Mouse (Mus musculus) kidney, embryonic 15.5 days (tissue): ENCODE measurements at regions not wholly inside any gene's neighbourhood (a gene's known extent, or its start where the extent isn't known, plus 50 kb on each side); places are given as distances from the start of the nearest gene placed in this dataset.

Experiments used
- ATAC-seq: fragments of 200-750 bp; cut with Nextera tagmentation; replicated peaks from 2 replicates; pipeline ENCODE4 v1.8.0; 2017; ENCODE audit warnings: moderate TSS enrichment; ENCODE audit not compliant: low FRiP score
- H3K27ac ChIP-seq: fragments of 300-500 bp; sonication (generic); 2 replicates; pipeline ENCODE4 v1.5.1; 2015; ENCODE audit warnings: mild to moderate bottlenecking, inconsistent platforms
- H3K27me3 ChIP-seq: fragments of 300-500 bp; sonication (generic); 2 replicates; pipeline ENCODE4 v1.6.1; 2015; ENCODE audit warnings: inconsistent platforms
- H3K36me3 ChIP-seq: fragments of 300-500 bp; sonication (generic); 2 replicates; pipeline ENCODE4 v1.6.1; 2015; ENCODE audit warnings: inconsistent platforms
- H3K4me1 ChIP-seq: fragments of 300-500 bp; sonication (generic); 2 replicates; pipeline ENCODE4 v1.6.1; 2015; ENCODE audit warnings: inconsistent platforms
- H3K4me2 ChIP-seq: fragments of 300-500 bp; sonication (generic); 2 replicates; pipeline ENCODE4 v1.6.1; 2015; ENCODE audit warnings: moderate library complexity, mild to moderate bottlenecking, inconsistent platforms
- H3K4me3 ChIP-seq: fragments of 300-500 bp; sonication (generic); replicated peaks from 2 replicates; pipeline ENCODE4 v1.5.1; 2015; ENCODE audit warnings: mild to moderate bottlenecking, inconsistent platforms
- H3K9ac ChIP-seq: fragments of 300-500 bp; sonication (generic); 2 replicates; pipeline ENCODE4 v1.6.1; 2015; ENCODE audit warnings: mild to moderate bottlenecking, inconsistent platforms
- H3K9me3 ChIP-seq: fragments of 300-500 bp; sonication (generic); replicated peaks from 2 replicates; pipeline ENCODE4 v1.6.1; 2016; ENCODE audit warnings: inconsistent platforms
- WGBS: fragments of 180-500 bp; shearing (Covaris S2); methylation state at CpG from one replicate; pipeline ENCODE4 v1.1.7; 2015; ENCODE audit warnings: mixed read lengths; 5-methylcytosine and 5-hydroxymethylcytosine counted together

GRCm38 (mm10) chr13:72370997-72371396 is 257.6 kb upstream of the Irx2 start:
- ATAC-seq: no peak
- peaks cover 53% of the 10 kb centered on the region for H3K27me3 ChIP-seq
- H3K4me1 ChIP-seq: peaks cover 8% of the 10 kb centered on the region
- no peak overlapping the region for H3K27ac ChIP-seq
- 42% methylated on average over 5 of the region's 5 CpGs for WGBS
- no peak overlapping the region for H3K4me2 ChIP-seq
- no peaks in the 10 kb centered on the region for H3K9me3 ChIP-seq
- no peak overlapping the region for H3K9ac ChIP-seq
- no peak overlapping the region for H3K4me3 ChIP-seq
- H3K36me3 ChIP-seq: no peaks in the 10 kb centered on the region

GRCm38 (mm10) chr13:72393366-72393765 is 235.3 kb upstream of the Irx2 start:
- H3K9me3 ChIP-seq: no peaks in the 10 kb centered on the region
- H3K4me2 ChIP-seq: no peak overlapping the region
- ATAC-seq: no peak
- no peaks in the 10 kb centered on the region for H3K27me3 ChIP-seq
- no peak overlapping the region for H3K9ac ChIP-seq
- no peaks in the 10 kb centered on the region for H3K36me3 ChIP-seq
- H3K4me1 ChIP-seq: no peaks in the 10 kb centered on the region
- H3K27ac ChIP-seq: no peak overlapping the region
- H3K4me3 ChIP-seq: no peak overlapping the region
- WGBS: 94% methylated on average over 2 of the region's 2 CpGs

GRCm38 (mm10) chr13:72400677-72401076 is 227.9 kb upstream of the Irx2 start:
- peak overlapping the region; percentile 28 for H3K4me2 ChIP-seq

GRCm38 (mm10) chr13:72409238-72409965 is 219.2 kb upstream of the Irx2 start:
- Histone ChIP-seq H3K9me3 (no peaks in the 10 kb centered on the region), H3K27me3 (no peaks in the 10 kb centered on the region), H3K4me2 (no peak overlapping the region), H3K27ac (no peak overlapping the region), H3K36me3 (no peaks in the 10 kb centered on the region), H3K4me1 (no peaks in the 10 kb centered on the region), H3K4me3 (no peak overlapping the region), H3K9ac (no peak overlapping the region)
- ATAC-seq: no peak
- 81% methylated on average over 11 of the region's 11 CpGs for WGBS

More at GRCm38 (mm10) chr13:72400677-72401076, 227.9 kb upstream of the Irx2 start:
- no peak overlapping the region for H3K9ac ChIP-seq
- WGBS: 9% methylated on average over 10 of the region's 10 CpGs
- peaks cover 8% of the 10 kb centered on the region for H3K4me1 ChIP-seq
- H3K27ac ChIP-seq: no peak overlapping the region
- H3K36me3 ChIP-seq: no peaks in the 10 kb centered on the region
- H3K9me3 ChIP-seq: no peaks in the 10 kb centered on the region
- H3K27me3 ChIP-seq: peaks cover 6% of the 10 kb centered on the region; the same call in 1 of the 2 replicates
- no peak overlapping the region for H3K4me3 ChIP-seq
- ATAC-seq: peak; percentile 79

- Histone ChIP-seq H3K9me3 (no peaks in the 10 kb centered on the region), H3K4me2 (no peak overlapping the region)
Measured at GRCm38 (mm10) chr13:72412656-72413055, 216.0 kb upstream of the Irx2 start.

GRCm38 (mm10) chr13:72416981-72417380 is 211.6 kb upstream of the Irx2 start:
- Histone ChIP-seq H3K9ac (no peak overlapping the region), H3K36me3 (no peaks in the 10 kb centered on the region), H3K4me3 (no peak overlapping the region), H3K4me1 (no peaks in the 10 kb centered on the region), H3K9me3 (no peaks in the 10 kb centered on the region), H3K27ac (no peak overlapping the region), H3K4me2 (no peak overlapping the region), H3K27me3 (no peaks in the 10 kb centered on the region)
- WGBS: 74% methylated on average over 2 of the region's 2 CpGs
- ATAC-seq: no peak

More at GRCm38 (mm10) chr13:72412656-72413055, 216.0 kb upstream of the Irx2 start:
- Histone ChIP-seq H3K27me3 (no peaks in the 10 kb centered on the region), H3K4me1 (no peaks in the 10 kb centered on the region), H3K4me3 (no peak overlapping the region), H3K27ac (no peak overlapping the region), H3K9ac (no peak overlapping the region), H3K36me3 (no peaks in the 10 kb centered on the region)
- 94% methylated on average over 4 of the region's 4 CpGs for WGBS
- ATAC-seq: no peak

- Histone ChIP-seq H3K36me3 (no peaks in the 10 kb centered on the region), H3K9me3 (no peaks in the 10 kb centered on the region), H3K4me3 (no peak overlapping the region), H3K9ac (no peak overlapping the region), H3K4me1 (no peaks in the 10 kb centered on the region), H3K27ac (no peak overlapping the region), H3K4me2 (no peak overlapping the region), H3K27me3 (no peaks in the 10 kb centered on the region)
- 73% methylated on average over 3 of the region's 3 CpGs for WGBS
- no peak for ATAC-seq
Measured at GRCm38 (mm10) chr13:72417816-72418215, 210.8 kb upstream of the Irx2 start.

GRCm38 (mm10) chr13:72418285-72418684 is 210.3 kb upstream of the Irx2 start:
- H3K36me3 ChIP-seq: no peaks in the 10 kb centered on the region
- H3K27me3 ChIP-seq: no peaks in the 10 kb centered on the region
- H3K9me3 ChIP-seq: no peaks in the 10 kb centered on the region
- 67% methylated on average over 2 of the region's 2 CpGs for WGBS
- no peak overlapping the region for H3K4me2 ChIP-seq
- no peaks in the 10 kb centered on the region for H3K4me1 ChIP-seq
- no peak overlapping the region for H3K27ac ChIP-seq
- no peak overlapping the region for H3K4me3 ChIP-seq
- H3K9ac ChIP-seq: no peak overlapping the region
- ATAC-seq: no peak

- 93% methylated on average over 4 of the region's 4 CpGs for WGBS
- no peaks in the 10 kb centered on the region for H3K36me3 ChIP-seq
- no peak overlapping the region for H3K9ac ChIP-seq
- no peak overlapping the region for H3K27ac ChIP-seq
- H3K4me3 ChIP-seq: no peak overlapping the region
- H3K4me2 ChIP-seq: no peak overlapping the region
- ATAC-seq: no peak
- no peaks in the 10 kb centered on the region for H3K4me1 ChIP-seq
- H3K27me3 ChIP-seq: no peaks in the 10 kb centered on the region
- no peaks in the 10 kb centered on the region for H3K9me3 ChIP-seq
Measured at GRCm38 (mm10) chr13:72419532-72419931, 209.1 kb upstream of the Irx2 start.

GRCm38 (mm10) chr13:72425917-72426316 is 202.7 kb upstream of the Irx2 start:
- no peak overlapping the region for H3K9ac ChIP-seq
- H3K27ac ChIP-seq: no peak overlapping the region
- 0 out of 2 replicates have a peak, but pooled peaks have one; percentile 15 for ATAC-seq
- H3K4me3 ChIP-seq: no peak overlapping the region
- H3K27me3 ChIP-seq: no peaks in the 10 kb centered on the region
- H3K9me3 ChIP-seq: no peaks in the 10 kb centered on the region
- no peak overlapping the region for H3K4me2 ChIP-seq
- WGBS: 30% methylated on average over 8 of the region's 8 CpGs
- no peaks in the 10 kb centered on the region for H3K36me3 ChIP-seq
- 0 out of 2 replicates have a peak, but pooled peaks cover 4% of the 10 kb centered on the region for H3K4me1 ChIP-seq

GRCm38 (mm10) chr13:72445336-72445735 is 183.3 kb upstream of the Irx2 start:
- Histone ChIP-seq H3K4me3 (no peak overlapping the region), H3K36me3 (no peaks in the 10 kb centered on the region), H3K9ac (no peak overlapping the region), H3K9me3 (no peaks in the 10 kb centered on the region), H3K4me1 (no peaks in the 10 kb centered on the region), H3K4me2 (no peak overlapping the region), H3K27ac (no peak overlapping the region), H3K27me3 (no peaks in the 10 kb centered on the region)
- no peak for ATAC-seq
- WGBS: 75% methylated on average over 3 of the region's 3 CpGs

- WGBS: 86% methylated on average over 5 of the region's 5 CpGs
Measured at GRCm38 (mm10) chr13:72448458-72449058, 180.1 kb upstream of the Irx2 start.

More at GRCm38 (mm10) chr13:72448458-72449058, 180.1 kb upstream of the Irx2 start:
- ATAC-seq: no peak
- no peak overlapping the region for H3K27ac ChIP-seq
- H3K4me1 ChIP-seq: no peaks in the 10 kb centered on the region
- H3K9ac ChIP-seq: no peak overlapping the region
- no peaks in the 10 kb centered on the region for H3K36me3 ChIP-seq
- H3K9me3 ChIP-seq: no peaks in the 10 kb centered on the region
- no peak overlapping the region for H3K4me2 ChIP-seq
- H3K27me3 ChIP-seq: no peaks in the 10 kb centered on the region
- no peak overlapping the region for H3K4me3 ChIP-seq
